Mouse (Mus musculus) heart, embryonic 15.5 days (tissue): Measurements from ENCODE around the gene Gm5460. TPM values are rescaled to one million over a fixed set of nuclear protein-coding genes. Genes with fewer than 3 reads are reported as not detected.
A peak's percentile ranks its signal among the peaks of the same experiment; 100 is the strongest.

ENCODE experiments used
- ATAC-seq: fragments of 200-750 bp; cut with Nextera tagmentation; replicated peaks from 2 replicates; pipeline ENCODE4 v1.8.0; 2017; ENCODE audit warnings: low read depth, moderate TSS enrichment; ENCODE audit not compliant: insufficient number of reproducible peaks, insufficient read depth, low FRiP score
- H3K27ac ChIP-seq: fragments of 300-500 bp; sonication (generic); 2 replicates; pipeline ENCODE4 v1.5.1; 2015; ENCODE audit warnings: mild to moderate bottlenecking, inconsistent platforms
- H3K27me3 ChIP-seq: fragments of 300-500 bp; sonication (generic); 2 replicates; pipeline ENCODE4 v1.6.1; 2015; ENCODE audit warnings: inconsistent platforms
- H3K36me3 ChIP-seq: fragments of 300-500 bp; sonication (generic); 2 replicates; pipeline ENCODE4 v1.6.1; 2015; ENCODE audit warnings: mild to moderate bottlenecking, inconsistent platforms
- H3K4me1 ChIP-seq: fragments of 300-500 bp; sonication (generic); replicated peaks from 2 replicates; pipeline ENCODE4 v1.6.1; 2015; ENCODE audit warnings: inconsistent platforms
- H3K4me2 ChIP-seq: fragments of 300-500 bp; sonication (generic); 2 replicates; pipeline ENCODE4 v1.6.1; 2015; ENCODE audit warnings: inconsistent platforms, mild to moderate bottlenecking, moderate library complexity
- H3K4me3 ChIP-seq: fragments of 300-500 bp; sonication (generic); 2 replicates; pipeline ENCODE4 v1.5.1; 2015; ENCODE audit warnings: mild to moderate bottlenecking, inconsistent platforms
- H3K9ac ChIP-seq: fragments of 300-500 bp; sonication (generic); 2 replicates; pipeline ENCODE4 v1.6.1; 2015; ENCODE audit warnings: mild to moderate bottlenecking, inconsistent platforms
- H3K9me3 ChIP-seq: fragments of 300-500 bp; sonication (generic); replicated peaks from 2 replicates; pipeline ENCODE4 v1.6.1; 2016; ENCODE audit warnings: inconsistent platforms
- WGBS: fragments of 180-500 bp; shearing (Covaris S2); methylation state at CpG from one replicate; pipeline ENCODE4 v1.1.7; 2015; ENCODE audit warnings: mixed read lengths; 5-methylcytosine and 5-hydroxymethylcytosine counted together
- polyA plus RNA-seq: library from polyadenylated mRNA; unstranded; fragments of >200 nt; fragmentation: Nextera tagmentation; extraction: Ambion mirVana; gene quantifications from 2 replicates; pipeline ENCODE4 v1.2.1, GENCODE M21; 2015

Gene Gm5460
- polyA plus RNA-seq, 1 experiment from 2014 or later = not detected

- ATAC-seq = no peak
Measured at GRCm38 (mm10) chr14:34002358-34002757, 14.2 kb upstream of the Gm5460 start.

GRCm38 (mm10) chr14:34015063-34015462 lies 1.5 kb upstream of the Gm5460 start, which contains the start of gene Gm30083:
Gene Gm30083 (minus strand): TSS chr14:34015182.
- WGBS = 72% methylated on average over 3 of the region's 3 CpGs

More at GRCm38 (mm10) chr14:34002358-34002757, 14.2 kb upstream of the Gm5460 start:
- 82% methylated on average over 5 of the region's 5 CpGs for WGBS
- Histone ChIP-seq H3K27me3 (0 out of 2 replicates have a peak, but pooled peaks cover 3% of the 10 kb centered on the region), H3K4me2 (no peak overlapping the region), H3K4me3 (no peak overlapping the region), H3K9me3 (no peaks in the 10 kb centered on the region), H3K36me3 (no peaks in the 10 kb centered on the region), H3K9ac (no peak overlapping the region), H3K4me1 (no peaks in the 10 kb centered on the region), H3K27ac (no peak overlapping the region)

DNA sequence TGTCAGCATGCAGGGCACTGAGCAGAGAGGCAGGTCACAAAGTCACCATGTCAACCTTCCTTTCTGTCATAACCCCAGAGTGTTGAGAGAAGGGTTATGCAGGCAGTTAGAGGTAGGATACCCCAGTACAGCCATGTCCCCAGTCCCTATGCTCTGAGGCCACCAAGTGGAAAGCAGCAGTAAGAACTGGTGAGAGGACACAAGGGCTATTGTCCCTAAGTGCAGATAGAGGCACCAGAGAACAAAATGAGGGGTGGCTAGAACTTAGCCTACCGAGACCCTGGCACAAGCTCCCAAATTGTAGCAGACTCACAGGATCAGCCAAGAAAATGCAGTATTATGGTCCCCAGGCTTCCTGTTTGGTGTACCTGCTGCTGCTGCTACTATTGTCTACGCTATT lies 380 bp downstream of the Gm5460 start:
- 96% methylated on average over 2 of the region's 2 CpGs for WGBS

More at GRCm38 (mm10) chr14:34015063-34015462, 1.5 kb upstream of the Gm5460 start, which contains the start of gene Gm30083:
- no peak within 1 kb of the TSS for H3K4me3 ChIP-seq
- H3K27me3 ChIP-seq = no peaks in the 10 kb centered on the region
- no peak within 1 kb of the TSS for H3K27ac ChIP-seq
- H3K9ac ChIP-seq = no peak within 1 kb of the TSS
- no peak for ATAC-seq
- no peaks in the 10 kb centered on the region for H3K36me3 ChIP-seq
- H3K4me2 ChIP-seq = no peak within 1 kb of the TSS
- no peaks in the 10 kb centered on the region for H3K9me3 ChIP-seq
- H3K4me1 ChIP-seq = no peaks in the 10 kb centered on the region

DNA sequence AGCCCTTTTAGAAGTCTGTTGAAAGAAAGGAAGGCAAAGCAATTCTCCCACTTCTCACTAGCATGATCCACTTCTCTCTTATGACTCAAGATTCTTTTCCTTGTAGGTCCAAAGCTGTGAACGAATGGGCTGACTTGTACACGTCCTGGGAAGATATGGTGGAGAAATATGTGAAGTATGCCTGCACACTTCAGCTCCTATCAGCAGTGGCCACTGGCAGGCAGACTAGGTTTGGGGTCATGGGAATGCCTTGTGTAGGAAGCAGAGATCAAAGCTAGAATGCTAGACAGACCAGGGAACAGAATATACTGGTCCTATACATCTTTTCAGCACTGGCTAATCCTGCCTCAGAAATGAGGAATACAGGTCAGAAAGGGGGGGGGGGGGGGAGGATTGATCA lies 10.2 kb downstream of the Gm5460 start:
- Histone ChIP-seq H3K9ac (no peak overlapping the region), H3K27me3 (no peaks in the 10 kb centered on the region), H3K9me3 (no peaks in the 10 kb centered on the region), H3K4me3 (no peak overlapping the region), H3K36me3 (no peaks in the 10 kb centered on the region), H3K4me1 (no peaks in the 10 kb centered on the region), H3K27ac (0 out of 2 replicates have a peak overlapping the region, but pooled peaks have one; percentile 8), H3K4me2 (no peak overlapping the region)
- ATAC-seq = 0 out of 2 replicates have a peak, but pooled peaks have one; percentile 43
- 10% methylated on average over 2 of the region's 2 CpGs for WGBS

More for the DNA sequence above, 380 bp downstream of the Gm5460 start:
- ATAC-seq = no peak
- Histone ChIP-seq H3K27me3 (no peaks in the 10 kb centered on the region), H3K4me2 (no peak overlapping the region), H3K27ac (no peak overlapping the region), H3K4me1 (no peaks in the 10 kb centered on the region), H3K9me3 (no peaks in the 10 kb centered on the region), H3K9ac (no peak overlapping the region), H3K36me3 (no peaks in the 10 kb centered on the region), H3K4me3 (no peak overlapping the region)

- Histone ChIP-seq H3K27me3 (no peaks in the 10 kb centered on the region), H3K27ac (no peak overlapping the region), H3K4me2 (no peak overlapping the region), H3K4me3 (no peak overlapping the region), H3K9me3 (no peaks in the 10 kb centered on the region), H3K4me1 (no peaks in the 10 kb centered on the region), H3K9ac (no peak overlapping the region), H3K36me3 (no peaks in the 10 kb centered on the region)
- no peak for ATAC-seq
- 80% methylated on average over 8 of the region's 8 CpGs for WGBS
Measured at GRCm38 (mm10) chr14:34033841-34034610, 17.5 kb downstream of the Gm5460 start.

DNA sequence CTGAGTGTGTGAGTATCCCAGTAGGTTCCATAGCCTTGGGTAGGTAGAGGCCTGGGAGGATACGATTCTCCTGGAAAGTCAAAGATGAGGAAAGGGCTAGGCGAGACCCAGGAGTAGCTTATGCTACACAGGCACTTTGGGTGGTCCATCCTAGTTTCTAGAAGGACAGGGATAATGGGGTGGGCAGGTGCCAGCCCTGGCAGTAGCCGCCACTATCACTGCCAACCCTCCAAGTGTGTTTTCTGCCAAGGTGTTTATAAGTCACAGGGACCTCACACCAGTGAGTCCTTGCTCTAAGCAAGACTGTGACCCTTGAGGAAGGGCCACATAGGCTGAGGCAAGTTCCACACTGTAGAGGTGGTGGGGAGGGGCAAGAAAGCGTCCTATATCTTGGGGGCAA lies 24.7 kb downstream of the Gm5460 start:
- no peaks in the 10 kb centered on the region for H3K36me3 ChIP-seq
- H3K9ac ChIP-seq = no peak overlapping the region
- no peak overlapping the region for H3K4me3 ChIP-seq
- no peaks in the 10 kb centered on the region for H3K4me1 ChIP-seq
- H3K4me2 ChIP-seq = no peak overlapping the region
- no peaks in the 10 kb centered on the region for H3K9me3 ChIP-seq
- no peak for ATAC-seq
- WGBS = 83% methylated on average over 4 of the region's 4 CpGs
- H3K27me3 ChIP-seq = no peaks in the 10 kb centered on the region
- no peak overlapping the region for H3K27ac ChIP-seq

- no peak for ATAC-seq
- Histone ChIP-seq H3K4me1 (no peaks in the 10 kb centered on the region), H3K4me3 (no peak overlapping the region), H3K4me2 (no peak overlapping the region), H3K9me3 (no peaks in the 10 kb centered on the region), H3K36me3 (no peaks in the 10 kb centered on the region), H3K27me3 (no peaks in the 10 kb centered on the region), H3K27ac (no peak overlapping the region), H3K9ac (no peak overlapping the region)
- WGBS = 47% methylated on average over 3 of the region's 3 CpGs
Measured at GRCm38 (mm10) chr14:34043341-34043740, 26.8 kb downstream of the Gm5460 start.

DNA sequence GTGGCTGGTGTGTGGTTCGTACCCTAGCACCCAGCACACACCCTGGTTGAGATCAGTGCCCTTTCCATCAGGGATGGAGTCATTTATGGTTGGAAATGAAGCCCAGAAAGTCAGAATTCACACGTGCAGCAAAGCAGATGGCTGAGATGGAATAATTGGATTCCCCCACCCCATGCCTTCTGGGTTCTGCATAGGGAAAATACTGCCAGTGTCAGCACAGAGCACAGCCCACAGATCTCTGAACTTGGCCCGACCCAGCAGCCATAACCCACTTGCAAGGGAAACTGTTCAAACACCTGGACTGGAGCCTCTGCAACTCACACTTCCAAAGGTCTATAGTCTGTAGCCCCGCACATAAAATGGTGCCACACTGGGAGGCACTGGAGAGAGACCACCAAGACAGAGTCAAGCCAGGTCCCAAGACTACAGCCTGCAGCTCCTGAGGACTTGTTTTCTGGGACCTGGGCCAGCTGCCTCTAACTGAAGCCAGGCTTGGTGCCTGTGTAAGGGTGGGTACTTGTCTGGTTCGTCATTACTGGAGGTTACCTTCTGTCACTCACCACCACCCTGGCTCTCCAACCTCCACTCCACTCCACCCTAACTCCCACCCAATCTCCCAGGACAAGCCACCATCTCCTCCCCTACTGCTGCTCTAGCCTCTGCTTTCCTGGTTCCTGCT lies 33.7 kb downstream of the Gm5460 start:
- H3K27ac ChIP-seq = no peak overlapping the region
- no peak for ATAC-seq
- WGBS = 63% methylated on average over 5 of the region's 5 CpGs

GRCm38 (mm10) chr14:34052516-34052915 lies 36.0 kb downstream of the Gm5460 start, which contains the start of gene Antxrl:
Gene Antxrl (plus strand): TSS chr14:34052707.
- Histone ChIP-seq H3K9me3 (no peaks in the 10 kb centered on the region), H3K36me3 (no peaks in the 10 kb centered on the region), H3K4me1 (no peaks in the 10 kb centered on the region), H3K27ac (no peak within 1 kb of the TSS), H3K4me2 (no peak within 1 kb of the TSS), H3K27me3 (no peaks in the 10 kb centered on the region), H3K9ac (no peak within 1 kb of the TSS), H3K4me3 (no peak within 1 kb of the TSS)
- no peak for ATAC-seq
- WGBS = 86% methylated on average over 6 of the region's 6 CpGs

More for the DNA sequence above, 33.7 kb downstream of the Gm5460 start:
- Histone ChIP-seq H3K27me3 (no peaks in the 10 kb centered on the region), H3K4me2 (no peak overlapping the region), H3K9ac (no peak overlapping the region), H3K36me3 (no peaks in the 10 kb centered on the region), H3K4me1 (no peaks in the 10 kb centered on the region), H3K4me3 (no peak overlapping the region), H3K9me3 (no peaks in the 10 kb centered on the region)

GRCm38 (mm10) chr14:34071665-34072064 lies 55.1 kb downstream of the Gm5460 start:
- H3K9me3 ChIP-seq = no peaks in the 10 kb centered on the region
- H3K27me3 ChIP-seq = no peaks in the 10 kb centered on the region
- no peak overlapping the region for H3K4me3 ChIP-seq
- H3K36me3 ChIP-seq = no peaks in the 10 kb centered on the region
- ATAC-seq = no peak
- H3K4me2 ChIP-seq = no peak overlapping the region
- 0 out of 2 replicates have a peak, but pooled peaks cover 3% of the 10 kb centered on the region for H3K4me1 ChIP-seq
- H3K9ac ChIP-seq = no peak overlapping the region
- H3K27ac ChIP-seq = no peak overlapping the region
- WGBS = 69% methylated on average over 6 of the region's 6 CpGs

DNA sequence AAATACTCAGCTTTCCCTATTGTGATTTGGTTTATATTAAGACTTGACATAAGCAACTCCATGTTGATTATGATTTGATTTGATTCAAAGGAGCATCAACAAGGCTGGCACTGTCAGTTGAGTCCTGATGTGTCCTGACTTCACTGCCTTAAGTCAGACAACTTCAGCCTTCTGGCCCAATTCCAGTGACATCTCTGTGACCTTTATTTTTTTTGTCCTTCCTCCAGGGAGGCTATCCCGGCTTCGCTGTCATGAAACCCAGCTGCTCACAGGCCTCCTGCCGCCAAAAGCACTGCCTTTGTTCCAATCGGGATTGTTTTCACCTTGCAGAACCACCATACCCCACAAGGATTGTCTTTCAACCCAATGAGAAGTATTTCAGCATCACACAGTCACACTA lies 58.8 kb downstream of the Gm5460 start:
- no peak overlapping the region for H3K4me2 ChIP-seq
- H3K27ac ChIP-seq = no peak overlapping the region
- 46% methylated on average over 4 of the region's 4 CpGs for WGBS
- H3K27me3 ChIP-seq = no peaks in the 10 kb centered on the region
- 0 out of 2 replicates have a peak, but pooled peaks cover 3% of the 10 kb centered on the region for H3K4me1 ChIP-seq
- no peaks in the 10 kb centered on the region for H3K36me3 ChIP-seq
- H3K9ac ChIP-seq = no peak overlapping the region
- H3K9me3 ChIP-seq = no peaks in the 10 kb centered on the region
- ATAC-seq = no peak
- no peak overlapping the region for H3K4me3 ChIP-seq
